Mouse (Mus musculus) forebrain, embryonic 10.5 days (tissue): ENCODE data around the gene Gsg1l2. TPM values are rescaled to one million over a fixed set of nuclear protein-coding genes. Genes with fewer than 3 reads are reported as not detected.

Experiments used
- DNase-seq: peaks from one replicate; pipeline ENCODE4 v3.0.0-alpha.2; 2017; ENCODE audit warnings: low spot score; ENCODE audit errors: extremely low spot score
- H3K27ac ChIP-seq: fragments of 300-500 bp; sonication (generic); 2 replicates; pipeline ENCODE4 v1.5.1; 2016; ENCODE audit warnings: mild to moderate bottlenecking
- H3K27me3 ChIP-seq: fragments of 300-500 bp; sonication (generic); 2 replicates; pipeline ENCODE4 v1.6.1; 2016; ENCODE audit warnings: mild to moderate bottlenecking; ENCODE audit not compliant: poor library complexity, severe bottlenecking
- H3K36me3 ChIP-seq: fragments of 300-500 bp; sonication (generic); replicated peaks from 2 replicates; pipeline ENCODE4 v1.6.1; 2016; ENCODE audit warnings: mild to moderate bottlenecking, moderate library complexity
- H3K4me1 ChIP-seq: fragments of 300-500 bp; sonication (generic); 2 replicates; pipeline ENCODE4 v1.6.1; 2016
- H3K4me3 ChIP-seq: fragments of 300-500 bp; sonication (generic); 2 replicates; pipeline ENCODE4 v1.5.1; 2016; ENCODE audit warnings: mild to moderate bottlenecking, moderate library complexity
- H3K9me3 ChIP-seq: fragments of 300-500 bp; sonication (generic); 2 replicates; pipeline ENCODE4 v1.6.1; 2016; ENCODE audit warnings: mild to moderate bottlenecking, moderate library complexity
- WGBS: fragments of 180-500 bp; shearing (Covaris S2); methylation state at CpG from one replicate; pipeline ENCODE4 v1.1.7; 2016; 5-methylcytosine and 5-hydroxymethylcytosine counted together
- polyA plus RNA-seq: library from polyadenylated mRNA; unstranded; fragments of >200 nt; fragmentation: Nextera tagmentation; extraction: Ambion mirVana; gene quantifications from 2 replicates; pipeline ENCODE4 v1.2.1, GENCODE M21; 2016

Gene Gsg1l2
- polyA plus RNA-seq, 1 experiment from 2014 or later = not detected

DNA sequence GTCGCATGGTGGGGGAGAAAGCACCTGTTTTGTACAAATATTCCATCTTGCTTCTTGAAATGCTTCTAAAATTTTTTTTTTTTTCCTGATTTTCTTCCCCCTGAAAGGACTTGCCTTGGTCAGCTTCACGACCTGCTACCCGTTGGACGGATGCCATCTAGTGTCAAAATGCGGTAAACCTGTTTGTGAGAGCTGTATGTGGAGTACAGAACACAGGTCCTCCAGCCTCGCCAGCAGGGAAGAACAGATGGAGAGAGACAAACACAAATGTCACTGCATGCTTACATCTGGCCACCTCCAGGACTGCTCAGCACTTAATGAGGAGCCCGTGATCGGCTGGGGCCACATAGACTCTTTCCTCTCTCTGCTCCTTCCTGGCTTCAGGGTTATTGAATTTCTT lies 1.8 kb upstream of the Gsg1l2 start:
- peak; percentile 51 for DNase-seq
- no peak overlapping the region for H3K27ac ChIP-seq
- WGBS = 32% methylated on average over 8 of the region's 8 CpGs
- no peaks in the 10 kb centered on the region for H3K9me3 ChIP-seq
- H3K36me3 ChIP-seq = no peaks in the 10 kb centered on the region
- no peaks in the 10 kb centered on the region; the same call in 1 of the 2 replicates for H3K27me3 ChIP-seq
- H3K4me3 ChIP-seq = no peak overlapping the region
- no peaks in the 10 kb centered on the region for H3K4me1 ChIP-seq

DNA sequence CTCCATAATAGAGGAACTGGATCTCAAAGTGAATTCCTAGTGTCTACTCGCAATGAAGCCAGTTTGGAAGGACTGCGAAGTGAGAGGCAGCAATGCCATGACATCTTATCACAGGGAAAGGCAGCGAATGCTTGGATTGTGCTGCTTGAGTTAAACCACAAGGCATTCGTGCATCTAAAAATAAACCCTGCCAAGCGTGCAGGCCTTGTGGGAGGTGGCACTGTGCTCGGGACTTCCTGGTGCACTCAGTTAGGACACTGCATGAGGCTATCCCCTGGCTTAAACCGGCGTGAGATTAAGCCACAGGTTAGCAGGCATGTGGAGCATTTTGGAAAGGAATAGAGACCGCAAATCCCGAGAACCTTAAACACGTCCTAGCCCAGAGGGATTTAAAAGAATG lies 15.8 kb downstream of the Gsg1l2 start:
- DNase-seq = no peak
- Histone ChIP-seq H3K27me3 (no peaks in the 10 kb centered on the region), H3K4me1 (no peaks in the 10 kb centered on the region), H3K27ac (no peak overlapping the region), H3K4me3 (no peak overlapping the region), H3K9me3 (no peaks in the 10 kb centered on the region), H3K36me3 (no peaks in the 10 kb centered on the region)
- WGBS = 86% methylated on average over 11 of the region's 11 CpGs

DNA sequence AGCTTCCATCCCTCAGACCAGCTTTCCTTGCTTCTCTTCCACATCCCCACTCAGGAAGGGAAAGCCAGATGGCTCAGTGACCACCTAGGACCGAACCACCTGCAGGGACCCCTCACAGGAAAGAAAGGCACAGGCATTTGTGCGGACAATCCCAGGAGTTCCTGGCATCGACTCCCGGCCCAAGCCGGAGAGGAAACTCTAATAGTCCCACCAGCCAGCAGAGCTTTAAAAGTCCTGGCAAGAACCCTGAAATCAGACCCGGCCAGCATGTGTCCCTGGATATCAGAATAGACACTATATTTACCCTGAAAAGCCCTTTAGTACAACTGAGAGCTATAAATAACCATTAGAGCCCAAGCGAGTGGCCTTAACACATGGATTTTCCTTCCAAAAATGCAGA lies 23.5 kb downstream of the Gsg1l2 start, which contains the start of gene Dhrs7c:
Gene Dhrs7c, plus strand, starts transcription at position 257 of the 400 bp plus-strand sequence.
- 89% methylated on average over 7 of the region's 7 CpGs for WGBS
- no peaks in the 10 kb centered on the region for H3K27me3 ChIP-seq
- no peak for DNase-seq
- no peak within 1 kb of the TSS for H3K27ac ChIP-seq
- H3K4me1 ChIP-seq = no peaks in the 10 kb centered on the region
- no peaks in the 10 kb centered on the region for H3K9me3 ChIP-seq
- no peak within 1 kb of the TSS for H3K4me3 ChIP-seq
- no peaks in the 10 kb centered on the region for H3K36me3 ChIP-seq

DNA sequence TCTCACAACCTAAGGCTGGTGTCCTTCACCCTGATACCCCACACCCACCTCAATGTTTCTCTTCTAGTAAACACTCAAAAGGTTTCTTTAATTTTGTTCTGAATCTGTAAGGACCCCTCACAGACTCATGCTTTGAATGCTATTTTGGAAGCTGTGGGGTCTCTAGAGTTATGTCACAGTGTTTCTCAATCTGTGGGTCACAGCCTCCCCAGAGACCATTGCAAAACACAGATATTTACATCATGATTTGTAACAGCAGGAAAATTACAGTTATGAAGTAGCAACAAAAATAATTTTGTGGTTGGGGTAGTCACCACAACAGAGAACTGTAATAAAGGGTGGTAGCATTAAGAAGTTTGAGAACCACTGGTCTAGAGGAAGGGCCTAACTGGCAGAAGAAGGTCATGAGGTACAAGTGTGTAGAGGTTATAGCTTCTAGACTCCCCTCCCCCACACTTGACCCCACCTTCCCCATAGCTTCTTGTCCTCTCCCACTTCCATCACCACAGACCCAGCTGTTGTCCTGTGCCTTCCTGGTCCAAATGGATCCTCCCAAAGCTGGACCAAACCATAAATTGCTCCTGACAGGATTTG lies 25.8 kb downstream of the Gsg1l2 start:
- Histone ChIP-seq H3K9me3 (no peaks in the 10 kb centered on the region), H3K27ac (no peak overlapping the region), H3K36me3 (no peaks in the 10 kb centered on the region), H3K4me3 (no peak overlapping the region), H3K27me3 (no peaks in the 10 kb centered on the region), H3K4me1 (no peaks in the 10 kb centered on the region)
- no peak for DNase-seq

DNA sequence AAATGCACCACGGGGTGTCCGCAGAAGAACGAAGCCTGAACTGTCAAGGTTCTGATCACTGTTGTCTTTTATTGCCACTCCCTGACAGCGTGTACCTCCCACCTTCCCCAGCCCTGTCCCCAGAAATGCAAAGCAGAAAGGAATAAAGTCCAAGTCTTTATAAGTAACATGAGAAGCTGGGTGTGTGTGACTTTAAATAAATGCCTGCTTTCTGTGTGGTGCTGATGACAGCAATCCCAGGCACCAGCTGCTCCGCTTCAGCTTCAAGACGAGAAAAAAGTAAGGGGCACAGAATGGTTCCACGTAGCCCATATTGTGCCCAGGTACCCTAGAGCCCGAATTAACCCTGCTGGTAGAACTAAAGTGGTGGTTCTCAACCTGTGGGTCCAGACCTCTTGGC lies 26.8 kb downstream of the Gsg1l2 start:
- Histone ChIP-seq H3K4me1 (no peaks in the 10 kb centered on the region), H3K27ac (no peak overlapping the region), H3K36me3 (no peaks in the 10 kb centered on the region), H3K27me3 (no peaks in the 10 kb centered on the region), H3K4me3 (no peak overlapping the region), H3K9me3 (no peaks in the 10 kb centered on the region)
- no peak for DNase-seq
- WGBS = 90% methylated on average over 8 of the region's 8 CpGs

DNA sequence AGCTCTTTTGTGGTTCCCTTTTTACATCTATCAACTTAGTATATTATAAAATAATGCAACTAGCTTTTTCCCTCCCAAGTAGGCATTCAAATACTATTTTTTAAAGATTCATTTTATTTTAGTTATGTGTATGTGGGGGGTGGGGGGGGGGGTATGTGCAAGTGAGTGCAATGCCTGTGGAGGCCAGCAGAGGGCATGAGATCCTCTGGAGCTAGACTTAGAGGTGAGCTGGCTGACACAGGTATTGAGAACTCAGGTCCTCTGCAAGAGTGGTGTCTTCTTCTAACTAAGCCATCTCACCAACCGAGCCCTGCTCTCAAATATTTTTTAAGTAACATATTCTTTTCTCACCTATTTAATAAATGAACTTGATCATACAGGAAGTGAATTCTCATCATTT lies 31.1 kb downstream of the Gsg1l2 start:
- H3K36me3 ChIP-seq = no peaks in the 10 kb centered on the region
- H3K9me3 ChIP-seq = no peaks in the 10 kb centered on the region
- DNase-seq = no peak
- H3K27ac ChIP-seq = no peak overlapping the region
- H3K4me3 ChIP-seq = no peak overlapping the region
- H3K27me3 ChIP-seq = no peaks in the 10 kb centered on the region
- H3K4me1 ChIP-seq = no peaks in the 10 kb centered on the region
- WGBS = 91% methylated on average over 1 of the region's 1 CpGs

DNA sequence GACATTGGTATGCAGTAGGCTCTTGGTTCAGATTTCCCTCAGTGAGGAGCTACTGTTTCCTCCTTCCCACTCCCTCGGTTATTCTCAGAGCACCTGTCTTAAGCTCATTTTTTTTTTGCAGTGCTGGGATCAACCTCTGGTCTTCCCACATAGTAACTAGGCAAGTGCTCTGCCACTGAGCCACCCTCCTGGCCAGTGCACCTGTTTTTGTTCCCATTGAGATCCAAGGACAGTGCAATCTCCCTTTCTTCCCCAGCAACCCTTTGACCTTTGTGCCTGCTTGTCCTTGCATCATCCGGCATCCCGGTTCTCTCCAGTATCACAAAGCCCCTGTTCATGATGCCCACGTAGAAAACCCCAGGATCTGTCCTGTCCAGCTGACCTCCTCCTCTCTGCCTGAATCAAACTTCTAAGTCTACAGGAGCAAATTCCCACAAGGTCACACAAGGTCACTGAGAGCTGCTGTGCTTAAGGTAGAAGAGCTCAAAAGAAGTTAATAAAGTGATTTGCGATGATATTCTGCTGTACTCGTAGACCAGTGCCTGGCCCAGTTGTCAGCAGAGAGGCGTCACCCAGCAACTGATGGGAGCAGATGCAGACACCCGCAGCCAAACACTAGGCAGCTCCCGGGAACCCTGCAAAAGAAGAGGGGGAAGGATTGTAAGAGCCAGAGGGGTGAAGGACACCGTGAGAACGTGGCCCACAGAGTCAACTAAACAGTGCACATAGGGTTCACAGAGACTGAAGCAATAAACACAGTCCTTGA lies 32.6 kb downstream of the Gsg1l2 start:
- Histone ChIP-seq H3K36me3 (no peaks in the 10 kb centered on the region), H3K4me3 (no peak overlapping the region), H3K9me3 (no peaks in the 10 kb centered on the region), H3K27ac (no peak overlapping the region), H3K4me1 (no peaks in the 10 kb centered on the region), H3K27me3 (no peaks in the 10 kb centered on the region)
- 89% methylated on average over 11 of the region's 11 CpGs for WGBS
- DNase-seq = no peak

DNA sequence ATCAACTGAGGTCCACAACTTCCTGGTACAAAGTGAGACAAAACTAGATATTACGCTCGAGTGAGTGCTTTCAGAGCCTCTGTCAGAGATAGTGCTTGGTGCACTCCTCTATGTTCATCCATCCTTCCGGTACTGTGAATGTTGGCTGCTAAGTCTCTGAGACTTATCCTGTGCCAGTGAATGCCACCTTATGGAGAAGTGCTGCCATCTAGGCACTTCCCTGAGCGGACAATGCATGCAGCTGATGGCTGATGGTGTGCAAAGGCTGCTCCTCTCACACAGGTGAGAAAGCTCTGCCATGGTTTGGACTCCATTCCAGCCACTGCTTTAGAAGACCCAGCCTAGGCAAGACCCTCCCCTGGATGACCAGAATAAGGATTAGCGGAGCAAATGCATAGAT lies 33.6 kb downstream of the Gsg1l2 start:
- Histone ChIP-seq H3K27ac (no peak overlapping the region), H3K27me3 (no peaks in the 10 kb centered on the region), H3K36me3 (no peaks in the 10 kb centered on the region), H3K4me1 (no peaks in the 10 kb centered on the region), H3K9me3 (no peaks in the 10 kb centered on the region), H3K4me3 (no peak overlapping the region)
- 83% methylated on average over 5 of the region's 5 CpGs for WGBS
- no peak for DNase-seq

DNA sequence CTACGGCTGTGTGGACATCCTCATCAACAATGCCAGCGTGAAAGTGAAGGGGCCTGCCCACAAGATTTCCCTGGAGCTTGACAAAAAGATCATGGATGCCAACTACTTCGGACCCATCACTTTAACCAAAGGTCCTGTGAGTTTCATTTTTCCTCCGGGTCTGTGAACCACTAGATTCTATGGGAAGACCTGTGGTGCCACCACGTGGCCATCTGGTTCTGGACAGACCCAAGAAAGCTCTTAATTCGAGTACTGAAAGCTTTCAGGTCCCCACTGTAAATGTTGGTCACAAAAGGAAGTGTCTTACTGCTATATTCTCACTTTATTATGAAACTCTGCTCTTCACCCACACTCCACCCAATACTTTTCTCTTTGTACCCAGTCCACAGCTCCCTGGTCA lies 37.1 kb downstream of the Gsg1l2 start:
- no peaks in the 10 kb centered on the region for H3K27me3 ChIP-seq
- H3K4me3 ChIP-seq = no peak overlapping the region
- H3K9me3 ChIP-seq = no peaks in the 10 kb centered on the region
- DNase-seq = no peak
- H3K4me1 ChIP-seq = no peaks in the 10 kb centered on the region
- no peaks in the 10 kb centered on the region for H3K36me3 ChIP-seq
- H3K27ac ChIP-seq = no peak overlapping the region
- 82% methylated on average over 6 of the region's 6 CpGs for WGBS

DNA sequence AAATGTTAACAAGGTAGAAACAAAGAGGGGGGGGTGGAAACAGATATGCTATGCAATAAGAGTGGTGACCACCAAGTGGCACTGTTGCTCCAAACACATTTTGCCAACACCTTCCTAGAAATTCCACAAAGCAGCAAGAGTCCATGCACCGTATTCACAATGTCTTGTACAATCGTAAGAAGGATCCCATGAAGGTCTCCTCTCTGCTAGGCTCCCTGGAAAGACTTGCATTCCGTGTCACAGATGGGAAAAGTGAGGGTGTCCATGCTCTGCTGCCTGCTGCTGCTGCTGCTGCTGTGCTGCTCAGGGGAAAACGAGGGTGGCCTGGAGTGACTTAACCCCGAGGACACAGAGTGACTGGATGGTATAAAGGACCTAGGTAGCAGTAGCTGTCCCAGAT lies 45.2 kb downstream of the Gsg1l2 start:
- H3K27ac ChIP-seq = no peak overlapping the region; the same call in 1 of the 2 replicates
- no peaks in the 10 kb centered on the region for H3K9me3 ChIP-seq
- peak overlapping the region; percentile 9; the same call in 1 of the 2 replicates for H3K4me3 ChIP-seq
- WGBS = 18% methylated on average over 5 of the region's 5 CpGs
- DNase-seq = peak; percentile 29
- H3K27me3 ChIP-seq = no peaks in the 10 kb centered on the region
- H3K4me1 ChIP-seq = peaks cover 9% of the 10 kb centered on the region
- H3K36me3 ChIP-seq = no peaks in the 10 kb centered on the region

DNA sequence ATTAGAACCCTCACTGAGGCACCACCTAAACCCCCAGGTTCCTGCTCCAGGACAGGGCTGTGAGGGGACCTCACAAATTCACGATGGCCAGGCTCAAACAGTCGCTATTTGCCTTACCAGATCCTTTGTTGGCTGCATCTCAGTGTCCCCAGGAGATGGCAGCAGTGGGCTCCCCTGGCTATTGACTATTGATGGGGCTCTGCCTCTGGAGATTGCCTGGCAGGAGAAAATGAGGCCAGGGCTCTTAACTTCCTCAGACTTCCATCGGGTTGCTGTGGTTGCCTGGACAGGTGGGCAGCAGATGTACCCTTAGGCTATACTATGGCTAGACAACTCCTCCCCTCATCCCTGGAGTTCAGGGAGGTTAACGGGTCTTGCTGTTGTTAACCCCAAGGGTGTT lies 45.8 kb downstream of the Gsg1l2 start:
- WGBS = 20% methylated on average over 4 of the region's 4 CpGs

DNA sequence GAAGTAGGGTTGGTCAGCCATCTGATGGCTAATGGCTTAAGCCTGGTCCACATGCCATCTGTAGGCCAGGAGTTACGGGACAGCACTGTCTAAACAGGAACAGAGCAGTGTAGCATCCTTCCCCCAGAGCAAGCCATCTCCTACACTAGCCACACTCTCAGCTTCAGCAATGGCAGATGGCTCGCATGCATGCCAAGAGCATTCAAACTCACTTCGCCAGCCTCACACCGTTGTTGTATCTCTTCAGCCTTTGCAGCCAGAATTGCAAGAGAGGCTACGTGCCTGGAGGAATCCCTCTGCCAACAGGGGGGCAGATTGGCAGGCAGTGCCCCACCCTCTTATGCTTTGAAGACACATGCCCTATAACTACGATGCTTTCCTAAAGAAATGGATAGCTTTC lies 47.2 kb downstream of the Gsg1l2 start:
- H3K4me3 ChIP-seq = no peak overlapping the region
- 89% methylated on average over 6 of the region's 6 CpGs for WGBS
- no peak overlapping the region for H3K27ac ChIP-seq
- H3K27me3 ChIP-seq = no peaks in the 10 kb centered on the region
- no peaks in the 10 kb centered on the region for H3K36me3 ChIP-seq
- peaks cover 9% of the 10 kb centered on the region for H3K4me1 ChIP-seq
- DNase-seq = no peak
- H3K9me3 ChIP-seq = no peaks in the 10 kb centered on the region

More for the DNA sequence above, 45.8 kb downstream of the Gsg1l2 start:
- Histone ChIP-seq H3K36me3 (no peaks in the 10 kb centered on the region), H3K27ac (no peak overlapping the region), H3K27me3 (no peaks in the 10 kb centered on the region), H3K9me3 (no peaks in the 10 kb centered on the region), H3K4me3 (no peak overlapping the region), H3K4me1 (peaks cover 9% of the 10 kb centered on the region)
- peak; percentile 56 for DNase-seq

DNA sequence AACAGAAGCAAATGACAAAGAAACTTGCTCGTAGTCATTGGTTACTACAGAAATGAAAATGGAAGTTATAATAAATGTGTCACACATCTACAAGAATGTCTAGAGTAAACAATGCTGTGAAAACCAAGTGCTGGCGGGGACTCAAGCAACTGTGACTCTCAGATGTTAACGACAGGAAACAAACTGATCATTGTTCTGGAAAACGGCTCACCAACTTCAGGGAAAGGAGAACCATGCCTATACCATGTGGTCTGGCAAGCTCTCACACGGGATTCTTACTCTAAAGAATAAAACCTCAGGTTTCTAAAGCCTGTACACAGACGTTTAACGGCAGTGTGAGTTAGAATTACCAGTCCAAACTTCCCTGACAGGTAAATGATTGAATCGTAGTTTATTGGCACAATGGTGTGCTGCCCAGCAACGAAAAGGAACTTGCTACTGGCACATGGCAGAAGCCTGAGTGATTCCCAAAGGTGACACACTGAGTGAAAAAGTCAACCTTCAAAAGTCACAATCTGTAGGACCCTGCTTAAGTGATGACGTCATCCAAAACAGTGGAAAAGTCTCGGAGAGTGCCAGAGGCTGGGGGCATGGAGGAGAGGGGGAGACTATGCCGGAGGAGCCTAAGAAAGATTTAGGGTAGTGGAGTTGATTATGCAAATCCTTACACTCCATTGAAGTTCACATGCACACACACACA lies 54.1 kb downstream of the Gsg1l2 start:
- no peak for DNase-seq
- no peaks in the 10 kb centered on the region; the same call in 1 of the 2 replicates for H3K4me1 ChIP-seq
- no peak overlapping the region for H3K27ac ChIP-seq
- no peak overlapping the region for H3K4me3 ChIP-seq
- no peaks in the 10 kb centered on the region for H3K27me3 ChIP-seq
- WGBS = 75% methylated on average over 12 of the region's 12 CpGs
- no peaks in the 10 kb centered on the region for H3K36me3 ChIP-seq
- H3K9me3 ChIP-seq = no peaks in the 10 kb centered on the region
